Mouse (Mus musculus) bone marrow macrophage, adult 2 months (primary cell): Measurements from ENCODE around the gene Ube4b.

Experiments used
- CTCF ChIP-seq: IDR thresholded peaks from 2 replicates; pipeline ENCODE4 v1.5.1; 2012; ENCODE audit warnings: low read depth, mild to moderate bottlenecking, low read length, moderate library complexity
- POLR2A ChIP-seq: IDR thresholded peaks from 2 replicates; pipeline ENCODE4 v1.6.1; 2012; ENCODE audit warnings: mild to moderate bottlenecking, low read depth, low read length, borderline replicate concordance

DNA sequence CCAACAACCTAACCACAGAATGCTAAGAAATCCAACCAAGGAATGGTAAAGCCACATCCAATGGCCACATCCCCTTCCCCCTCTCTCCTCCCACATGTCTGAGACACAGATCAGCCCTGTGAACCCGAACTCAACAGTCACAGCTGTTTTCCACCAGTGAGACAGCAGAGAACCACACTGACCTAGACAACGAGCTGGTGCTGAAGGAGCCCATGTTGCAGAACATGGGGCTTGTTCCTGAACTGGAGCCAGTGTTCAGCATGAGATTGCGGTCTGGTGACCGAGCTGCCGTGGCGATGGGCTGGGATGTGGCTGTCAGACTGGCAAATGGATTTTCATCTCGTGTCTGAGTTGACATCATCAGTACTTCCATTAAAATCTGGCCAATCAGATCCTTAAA lies 45.5 kb downstream of the Ube4b start:
- TF ChIP-seq CTCF (no peak), POLR2A (no peak)
